Mouse (Mus musculus) erythroblast, embryonic 14.5 days (primary cell): ENCODE data around the gene Ncln.

ENCODE experiments used
- GATA1 ChIP-seq: IDR thresholded peaks from 2 replicates; pipeline ENCODE4 v1.6.1; 2012; ENCODE audit warnings: low read length, inconsistent platforms, mixed read lengths
- TAL1 ChIP-seq: IDR thresholded peaks from 3 replicates; pipeline ENCODE4 v1.6.1; 2012; ENCODE audit warnings: low read length, inconsistent platforms, mixed read lengths

DNA sequence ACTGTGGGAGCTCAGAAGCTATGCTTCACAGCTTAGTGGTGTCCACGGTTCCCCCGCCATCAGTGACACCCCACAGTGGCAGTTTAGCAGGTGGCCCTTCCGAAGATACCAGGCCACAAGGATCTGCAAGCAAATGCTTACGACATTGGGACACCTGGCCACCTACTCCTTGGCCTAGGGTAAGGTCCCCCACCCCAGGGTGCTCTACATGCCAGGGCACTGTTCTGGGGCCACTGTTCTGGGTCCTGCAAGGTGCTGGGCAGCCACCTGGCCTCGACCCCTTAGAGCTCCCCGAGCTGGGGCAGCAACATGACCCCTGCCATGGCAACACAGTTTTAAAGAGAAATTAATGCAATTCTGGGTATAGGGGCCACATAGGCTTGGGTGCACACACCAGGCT is 1.0 kb downstream of the Ncln start:
- no peak for TF ChIP-seq TAL1
- TF ChIP-seq GATA1, result no peak
